Mouse (Mus musculus) monocyte, adult 5-6 weeks (primary cell): ENCODE results near the gene Itgal. TPM values are rescaled to one million over a fixed set of nuclear protein-coding genes. Genes with fewer than 3 reads are reported as not detected.
"Not testable (repeated sequence)": the region's sequence is repeated elsewhere in the genome, so short reads cannot be mapped to it uniquely, and the experiment has no call there.

Experiments used
- ATAC-seq: fragments of 153-309, 156-312 bp; replicated peaks from 2 replicates; pipeline ENCODE4 v1.8.0; 2017; ENCODE audit warnings: mild to moderate bottlenecking; ENCODE audit not compliant: low TSS enrichment, insufficient number of reproducible peaks, severe bottlenecking, poor library complexity, low FRiP score
- total RNA-seq: library from RNA; stranded (forward); fragments of 200-1000, 200-491, 200-594 nt; gene quantifications from 3 replicates; pipeline ENCODE4 v1.2.3, GENCODE M21; 2017

Itgal gene
- total RNA-seq, 1 experiment from 2014 or later = 322 TPM

DNA sequence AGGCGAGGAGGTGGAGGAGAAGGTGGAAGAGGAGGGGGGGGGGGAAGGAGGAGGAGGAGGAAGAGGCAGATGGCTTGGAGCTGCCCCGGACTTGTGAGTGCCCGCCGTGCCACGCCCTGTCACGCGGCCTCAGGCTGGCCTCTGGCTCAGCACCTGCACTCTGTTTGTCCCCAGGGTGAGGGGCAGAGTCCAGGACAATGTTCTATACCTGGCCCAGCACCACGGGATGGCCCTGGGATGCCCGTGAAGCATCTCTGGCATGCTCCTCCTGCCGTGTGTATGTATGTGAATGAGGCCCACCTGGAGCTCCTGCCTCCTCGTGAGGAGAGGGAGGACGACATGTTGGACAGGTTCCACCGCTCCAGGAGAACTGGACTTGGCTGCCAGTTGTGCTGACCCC is 65.4 kb downstream of the Itgal start:
- ATAC-seq = 0 out of 2 replicates have a peak, but pooled peaks have one; percentile 10

DNA sequence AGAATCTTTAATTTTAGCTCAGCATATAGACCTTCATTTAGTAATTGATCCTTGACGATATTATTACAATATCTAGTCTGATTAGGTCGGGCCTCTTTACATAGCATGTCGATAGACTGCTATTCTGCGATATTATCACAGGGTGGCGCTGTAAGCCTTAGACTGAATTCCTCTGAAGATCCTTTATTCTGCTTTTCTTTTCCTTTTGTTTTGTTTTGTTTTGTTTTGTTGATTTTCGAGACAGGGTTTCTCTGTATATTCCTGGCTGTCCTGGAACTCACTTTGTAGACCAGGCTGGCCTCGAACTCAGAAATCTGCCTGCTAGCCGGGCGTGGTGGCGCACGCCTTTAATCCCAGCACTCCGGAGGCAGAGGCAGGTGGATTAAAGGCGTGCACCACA is 66.4 kb downstream of the Itgal start:
- ATAC-seq = peak; percentile 77

DNA sequence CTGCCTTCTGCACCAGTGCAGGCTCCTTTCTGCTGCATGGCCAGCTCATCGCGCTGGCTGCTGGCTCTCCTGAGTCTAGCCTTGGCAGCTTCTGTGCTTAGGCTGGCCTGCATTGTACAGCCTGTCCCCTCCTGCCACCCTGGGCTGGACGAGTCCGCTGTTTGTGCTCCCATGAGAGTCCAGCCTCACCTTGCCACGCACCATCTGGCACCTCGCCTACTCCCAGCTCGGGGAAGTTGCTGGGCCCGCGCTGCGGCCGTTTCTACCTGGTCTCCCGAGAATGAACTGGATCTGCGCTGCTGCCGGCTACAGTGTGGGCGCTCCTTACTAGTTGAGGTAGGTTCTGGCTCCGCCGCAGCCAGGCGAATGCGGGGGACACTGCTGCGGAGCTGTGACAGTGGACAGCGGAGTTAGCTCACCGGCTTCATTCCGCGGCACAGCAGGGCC is 67.4 kb downstream of the Itgal start:
- ATAC-seq = no peak

- no peak for ATAC-seq
These were observed 68.1 kb downstream of the Itgal start for GRCm38 (mm10) chr7:127364166-127364565.

GRCm38 (mm10) chr7:127366249-127366648 is 70.2 kb downstream of the Itgal start:
- ATAC-seq = no peak

GRCm38 (mm10) chr7:127371213-127371612 is 75.2 kb downstream of the Itgal start:
- ATAC-seq = no peak

GRCm38 (mm10) chr7:127371870-127372269 is 75.8 kb downstream of the Itgal start:
- ATAC-seq = not testable (repeated sequence)

DNA sequence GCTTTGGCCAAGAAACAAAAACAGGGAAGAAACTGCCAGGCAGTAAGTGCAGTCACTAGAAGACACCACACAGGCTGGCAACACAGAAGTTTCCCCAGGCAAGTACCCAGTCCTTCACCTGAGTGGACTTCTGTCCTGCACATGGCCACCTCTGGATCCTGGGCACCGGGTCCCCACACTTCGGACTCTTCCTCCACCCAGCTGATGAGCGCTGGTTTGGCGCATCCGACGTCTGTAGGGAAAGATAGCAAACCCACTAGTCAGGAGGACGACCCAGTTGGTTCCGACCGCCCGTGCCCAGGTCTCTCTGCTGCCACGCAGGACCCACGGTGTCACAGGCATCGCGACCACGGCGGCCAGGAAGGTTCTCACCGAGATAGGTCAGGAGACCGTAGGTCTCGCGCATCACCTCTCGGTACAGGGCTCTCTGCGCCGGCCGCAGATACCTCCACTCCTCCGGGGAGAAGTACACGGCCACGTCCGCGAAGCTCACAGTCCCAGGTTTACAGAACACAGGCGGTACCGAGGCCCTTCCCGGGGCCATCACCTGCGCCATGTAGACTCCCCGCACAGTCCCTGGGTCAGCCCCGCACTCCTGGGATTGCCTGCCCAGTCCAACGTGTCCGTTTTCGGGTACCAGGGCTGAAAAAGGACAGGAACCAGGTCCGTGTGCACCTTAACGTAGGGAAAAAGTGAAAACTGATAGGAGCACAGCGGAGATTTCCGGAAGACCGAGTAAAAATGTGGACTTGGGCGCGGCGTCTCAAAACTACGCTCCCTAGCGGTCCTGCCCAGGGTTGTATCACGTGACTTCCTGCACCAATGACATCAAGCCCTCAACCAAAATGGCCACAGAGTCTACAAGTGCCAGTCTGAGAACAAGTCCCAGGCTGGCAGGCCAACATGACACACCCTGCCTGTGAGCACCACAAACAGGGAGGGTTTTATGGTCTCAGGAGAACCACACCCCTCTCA is 79.5 kb downstream of the Itgal start, which contains the start of gene Zfp747:
TSS of gene Zfp747 (minus strand) at position 780 of the 975 bp plus-strand sequence.
- peak; percentile 98 for ATAC-seq

DNA sequence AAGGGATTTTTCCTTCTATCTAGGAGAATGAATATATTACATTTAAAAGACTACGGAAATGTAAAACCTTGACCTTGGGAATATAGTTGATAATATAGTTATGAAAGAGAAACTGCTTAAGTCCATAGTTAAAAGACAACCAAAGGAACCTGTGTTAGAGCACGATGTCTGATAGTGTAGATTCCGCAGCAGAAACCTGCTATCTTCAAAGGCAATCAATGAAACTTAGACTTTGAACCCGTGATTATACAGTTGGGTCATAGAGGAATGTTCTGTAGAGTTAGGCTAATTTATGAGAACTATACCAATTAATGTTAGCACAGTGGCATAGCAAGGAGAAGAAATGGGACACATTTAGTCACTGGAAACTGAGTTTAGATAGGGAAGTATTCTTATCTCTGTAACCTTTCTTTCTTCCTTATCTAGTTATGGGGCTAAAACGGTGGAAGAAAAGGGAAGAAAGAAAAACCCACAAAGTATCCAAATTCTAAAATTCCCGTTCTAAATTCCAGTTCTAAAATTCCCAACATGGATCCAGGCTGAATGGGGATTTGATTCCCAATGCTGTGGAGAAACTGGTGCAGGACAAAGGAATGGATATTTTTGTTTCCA is 82.4 kb downstream of the Itgal start:
- ATAC-seq = no peak

Other genes starting within 250 kb of the Itgal start
- not detected in 3 replicates for gene Zg16, start 208.9 kb upstream of the Itgal start, total RNA-seq
- 34.3 to 52.4 TPM (median 39.3 TPM) in 3 replicates for gene AI467606, start 204.9 kb upstream of the Itgal start, total RNA-seq
- gene Qprt, start 174.0 kb upstream of the Itgal start, total RNA-seq = 5.1 to 16.1 TPM (median 9.1 TPM) in 3 replicates
- gene Spn, start 158.4 kb upstream of the Itgal start, total RNA-seq = 1,218 to 1,278 TPM (median 1,233 TPM) in 3 replicates
- 48.7 to 89.2 TPM (median 59.8 TPM) in 3 replicates for gene Cd2bp2, start 100.2 kb upstream of the Itgal start, total RNA-seq
- 52.5 to 106 TPM (median 85.1 TPM) in 3 replicates for gene Tbc1d10b, start 87.8 kb upstream of the Itgal start, total RNA-seq
- 8.7 to 33.8 TPM (median 15.4 TPM) in 3 replicates for gene Mylpf, start 87.4 kb upstream of the Itgal start, total RNA-seq
- 3.9 to 9.8 TPM (median 5.7 TPM) in 3 replicates for gene Zfp553, start 63.2 kb upstream of the Itgal start, total RNA-seq
- gene Sept1, start 63.1 kb upstream of the Itgal start, total RNA-seq = 117 to 359 TPM (median 130 TPM) in 3 replicates
- 0.57 to 3.9 TPM (median 2.9 TPM) in 3 replicates for gene Zfp771, start 52.0 kb upstream of the Itgal start, total RNA-seq
- 9.6 to 13.3 TPM (median 9.9 TPM) in 3 replicates for gene Dctpp1, start 35.6 kb upstream of the Itgal start, total RNA-seq
- gene Sephs2, start 22.2 kb upstream of the Itgal start, total RNA-seq = 139 to 200 TPM (median 191 TPM) in 3 replicates
- 1.8 to 3.4 TPM (median 2.9 TPM) in 3 replicates for gene Zfp768, start 49.3 kb downstream of the Itgal start, total RNA-seq
- 5.8 to 16.3 TPM (median 10.1 TPM) in 3 replicates for gene Zfp747, start 79.8 kb downstream of the Itgal start, total RNA-seq
- 0.95 to 4.5 TPM (median 2.6 TPM) in 3 replicates for gene 9130019O22Rik, start 90.9 kb downstream of the Itgal start, total RNA-seq
- 2.1 to 2.3 TPM (median 2.2 TPM) in 3 replicates for gene E430018J23Rik, start 97.4 kb downstream of the Itgal start, total RNA-seq
- 7.7 to 12.5 TPM (median 10.0 TPM) in 3 replicates for gene Zfp764, start 110.6 kb downstream of the Itgal start, total RNA-seq
- 12.4 to 15.5 TPM (median 13.3 TPM) in 3 replicates for gene Zfp688, start 125.8 kb downstream of the Itgal start, total RNA-seq
- 1.4 to 2.8 TPM (median 1.9 TPM) in 3 replicates for gene Zfp689, start 152.9 kb downstream of the Itgal start, total RNA-seq
- 63.5 to 76.8 TPM (median 69.4 TPM) in 3 replicates for gene Prr14, start 163.4 kb downstream of the Itgal start, total RNA-seq
- gene Fbrs, start 182.9 kb downstream of the Itgal start, total RNA-seq = 27.9 to 55.8 TPM (median 33.5 TPM) in 3 replicates
- 12.3 to 47.6 TPM (median 26.1 TPM) in 3 replicates for gene Srcap, start 215.7 kb downstream of the Itgal start, total RNA-seq
- gene Gm42715, start 223.3 kb downstream of the Itgal start, total RNA-seq = 2.3 to 18.1 TPM (median 5.0 TPM) in 3 replicates